Mouse (Mus musculus) thymus, postnatal 36 days (tissue): ENCODE measurements around the gene Lnpep.
"Not testable (repeated sequence)": the region's sequence is repeated elsewhere in the genome, so short reads cannot be mapped to it uniquely, and the experiment has no call there.

Source experiments
- DNase-seq, 2 experiments: peaks; one replicate each; pipeline ENCODE4 v3.0.0; 2022; ENCODE audit warnings: mixed read lengths in 2 of 2

Gene Lnpep

GRCm38 (mm10) chr17:17608416-17608988 is 16.3 kb downstream of the Lnpep start:
- DNase-seq = no peak

- no peak for DNase-seq
These were observed 20.3 kb downstream of the Lnpep start for GRCm38 (mm10) chr17:17604554-17604953.

- DNase-seq = no peak
These were observed 21.2 kb downstream of the Lnpep start for GRCm38 (mm10) chr17:17603609-17604008.

GRCm38 (mm10) chr17:17602786-17603185 is 22.1 kb downstream of the Lnpep start:
- no peak for DNase-seq

GRCm38 (mm10) chr17:17602330-17602729 is 22.5 kb downstream of the Lnpep start:
- DNase-seq = no peak

- no peak for DNase-seq
These were observed 24.0 kb downstream of the Lnpep start for GRCm38 (mm10) chr17:17600804-17601252.

- DNase-seq = no peak
These were observed 24.8 kb downstream of the Lnpep start for GRCm38 (mm10) chr17:17600001-17600400.

- DNase-seq = no peak
These were observed 26.5 kb downstream of the Lnpep start for GRCm38 (mm10) chr17:17598355-17598754.

- DNase-seq = no peak
These were observed 31.9 kb downstream of the Lnpep start for GRCm38 (mm10) chr17:17592926-17593325.

- no peak for DNase-seq
These were observed 37.4 kb downstream of the Lnpep start for GRCm38 (mm10) chr17:17587333-17588047.

GRCm38 (mm10) chr17:17585115-17585514 is 39.7 kb downstream of the Lnpep start:
- no peak for DNase-seq

- no peak for DNase-seq
These were observed 41.0 kb downstream of the Lnpep start for GRCm38 (mm10) chr17:17583896-17584295.

GRCm38 (mm10) chr17:17581234-17581633 is 43.6 kb downstream of the Lnpep start:
- no peak for DNase-seq

GRCm38 (mm10) chr17:17576399-17576798 is 48.5 kb downstream of the Lnpep start:
- no peak for DNase-seq

GRCm38 (mm10) chr17:17567071-17567470 is 57.8 kb downstream of the Lnpep start:
- DNase-seq = no peak

GRCm38 (mm10) chr17:17548958-17549357 is 75.9 kb downstream of the Lnpep start:
- no peak for DNase-seq

- no peak for DNase-seq
These were observed 93.5 kb downstream of the Lnpep start for GRCm38 (mm10) chr17:17531338-17531737.

GRCm38 (mm10) chr17:17516384-17517016 is 108.3 kb downstream of the Lnpep start:
- DNase-seq = no peak

GRCm38 (mm10) chr17:17506677-17507076 is 118.2 kb downstream of the Lnpep start:
- DNase-seq = no peak

GRCm38 (mm10) chr17:17499278-17499677 is 125.6 kb downstream of the Lnpep start:
- no peak for DNase-seq

- no peak for DNase-seq
These were observed 126.0 kb downstream of the Lnpep start for GRCm38 (mm10) chr17:17498848-17499247.

- DNase-seq = no peak
These were observed 128.1 kb downstream of the Lnpep start for GRCm38 (mm10) chr17:17496730-17497129.

- not testable (repeated sequence) for DNase-seq
These were observed 128.6 kb downstream of the Lnpep start for GRCm38 (mm10) chr17:17496234-17496633.

- no peak for DNase-seq
These were observed 132.7 kb downstream of the Lnpep start for GRCm38 (mm10) chr17:17492116-17492515.
